Mouse (Mus musculus) limb, embryonic 14.5 days (tissue): ENCODE results near the gene Bmpr1a. TPM values are rescaled to one million over a fixed set of nuclear protein-coding genes. Genes with fewer than 3 reads are reported as not detected.
"Not testable (repeated sequence)": the region's sequence is repeated elsewhere in the genome, so short reads cannot be mapped to it uniquely, and the experiment has no call there.

Source experiments
- ATAC-seq: fragments of 200-750 bp; cut with Nextera tagmentation; 2 replicates; pipeline ENCODE4 v1.8.0; 2017; ENCODE audit warnings: low read depth, moderate number of reproducible peaks, moderate TSS enrichment; ENCODE audit not compliant: low FRiP score
- DNase-seq: peaks from one replicate; pipeline ENCODE4 v3.0.0-alpha.2; 2015; ENCODE audit warnings: low spot score
- H3K27ac ChIP-seq: fragments of 300-500 bp; sonication (generic); replicated peaks from 2 replicates; pipeline ENCODE4 v1.5.1; 2014; ENCODE audit warnings: low read depth, mild to moderate bottlenecking, low read length, moderate library complexity, mixed read lengths
- H3K27me3 ChIP-seq: fragments of 300-500 bp; sonication (generic); 2 replicates; pipeline ENCODE4 v1.6.1; 2014; ENCODE audit warnings: low read length, mixed read lengths; ENCODE audit not compliant: control insufficient read depth, insufficient read depth
- H3K36me3 ChIP-seq: fragments of 300-500 bp; sonication (generic); 2 replicates; pipeline ENCODE4 v1.6.1; 2014; ENCODE audit warnings: mild to moderate bottlenecking, low read length, moderate library complexity, mixed read lengths; ENCODE audit not compliant: control insufficient read depth, insufficient read depth
- H3K4me1 ChIP-seq: fragments of 300-500 bp; sonication (generic); 2 replicates; pipeline ENCODE4 v1.6.1; 2014; ENCODE audit warnings: antibody characterized with exemption, low read length, mixed read lengths; ENCODE audit not compliant: control insufficient read depth, insufficient read depth
- H3K4me2 ChIP-seq: fragments of 300-500 bp; sonication (generic); replicated peaks from 2 replicates; pipeline ENCODE4 v1.6.1; 2014; ENCODE audit warnings: low read depth, mild to moderate bottlenecking, low read length, moderate library complexity; ENCODE audit not compliant: severe bottlenecking
- H3K4me3 ChIP-seq: fragments of 300-500 bp; sonication (generic); replicated peaks from 2 replicates; pipeline ENCODE4 v1.5.1; 2014; ENCODE audit warnings: low read length
- H3K9ac ChIP-seq: fragments of 300-500 bp; sonication (generic); 2 replicates; pipeline ENCODE4 v1.6.1; 2014; ENCODE audit warnings: mild to moderate bottlenecking, low read depth, low read length, moderate library complexity; ENCODE audit not compliant: severe bottlenecking
- H3K9me3 ChIP-seq: fragments of 300-500 bp; sonication (generic); 2 replicates; pipeline ENCODE4 v1.6.1; 2016; ENCODE audit warnings: low read length; ENCODE audit not compliant: control insufficient read depth
- POLR2A ChIP-seq: fragments of 200-500 bp; IDR thresholded peaks from 2 replicates; pipeline ENCODE4 v1.8.0; 2012; ENCODE audit warnings: inconsistent platforms, mild to moderate bottlenecking, moderate library complexity, borderline replicate concordance; ENCODE audit not compliant: insufficient read depth, insufficient read length; ENCODE audit errors: extremely low read depth
- WGBS: fragments of 180-500 bp; shearing (Covaris S2); extraction: QIAGEN DNeasy Blood & Tissue Kit; methylation state at CpG from one replicate; pipeline ENCODE4 v1.1.7; 2014; 5-methylcytosine and 5-hydroxymethylcytosine counted together
- polyA plus RNA-seq, 2 experiments: library from polyadenylated mRNA; depleted of rRNA in 1 of 2; stranded (reverse) in 1 of 2; unstranded in 1 of 2; fragments of >200 nt; fragmentation: Nextera tagmentation in 1 of 2; extraction: Ambion mirVana in 1 of 2; gene quantifications; 2 replicates each; pipeline versions ENCODE4 v1.2.1 to v1.2.3; 2012 to 2014

Gene Bmpr1a
- polyA plus RNA-seq, 2 experiments: 44.3 to 72.1 TPM

GRCm38 (mm10) chr14:34421078-34421477 lies 82.1 kb downstream of the Bmpr1a start:
- 91% methylated on average over 1 of the region's 1 CpGs for WGBS
- H3K27me3 ChIP-seq: no peaks in the 10 kb centered on the region
- no peaks in the 10 kb centered on the region for H3K9me3 ChIP-seq
- H3K4me3 ChIP-seq: no peak overlapping the region
- H3K9ac ChIP-seq: no peak overlapping the region
- TF ChIP-seq POLR2A: no peak
- H3K4me1 ChIP-seq: no peaks in the 10 kb centered on the region
- H3K36me3 ChIP-seq: peaks cover 83% of the 10 kb centered on the region
- no peak for DNase-seq
- no peak overlapping the region for H3K27ac ChIP-seq
- no peak overlapping the region for H3K4me2 ChIP-seq
- no peak for ATAC-seq

- TF ChIP-seq POLR2A: no peak
- no peak overlapping the region for H3K4me3 ChIP-seq
- H3K36me3 ChIP-seq: peaks cover 78% of the 10 kb centered on the region
- WGBS: 84% methylated on average over 5 of the region's 5 CpGs
- H3K4me2 ChIP-seq: no peak overlapping the region
- H3K27me3 ChIP-seq: no peaks in the 10 kb centered on the region
- ATAC-seq (peak; percentile 72; the same call in 1 of the 2 replicates), DNase-seq (no peak)
- H3K9ac ChIP-seq: no peak overlapping the region
- no peaks in the 10 kb centered on the region for H3K4me1 ChIP-seq
- H3K27ac ChIP-seq: no peak overlapping the region
- no peaks in the 10 kb centered on the region for H3K9me3 ChIP-seq
Observed at GRCm38 (mm10) chr14:34417501-34417900, 85.6 kb downstream of the Bmpr1a start.

GRCm38 (mm10) chr14:34416946-34417345 lies 86.2 kb downstream of the Bmpr1a start:
- WGBS: 92% methylated on average over 4 of the region's 4 CpGs
- H3K4me2 ChIP-seq, H3K9me3 ChIP-seq, H3K27me3 ChIP-seq, H3K27ac ChIP-seq, H3K4me3 ChIP-seq, H3K4me1 ChIP-seq, DNase-seq, H3K9ac ChIP-seq, ATAC-seq: not testable (repeated sequence)
- peaks cover 77% of the 10 kb centered on the region for H3K36me3 ChIP-seq

- no peak for DNase-seq
- ATAC-seq: no peak
Observed at GRCm38 (mm10) chr14:34412164-34412896, 90.8 kb downstream of the Bmpr1a start.

GRCm38 (mm10) chr14:34410716-34411115 lies 92.4 kb downstream of the Bmpr1a start:
- H3K4me2 ChIP-seq: no peak overlapping the region
- ATAC-seq (no peak), DNase-seq (no peak)
- H3K27me3 ChIP-seq: no peaks in the 10 kb centered on the region
- H3K9ac ChIP-seq: no peak overlapping the region
- no peak overlapping the region for H3K27ac ChIP-seq
- 95% methylated on average over 6 of the region's 6 CpGs for WGBS
- H3K36me3 ChIP-seq: peaks cover 78% of the 10 kb centered on the region
- H3K4me1 ChIP-seq: no peaks in the 10 kb centered on the region
- no peak for TF ChIP-seq POLR2A
- no peak overlapping the region for H3K4me3 ChIP-seq
- H3K9me3 ChIP-seq: no peaks in the 10 kb centered on the region

More at GRCm38 (mm10) chr14:34412164-34412896, 90.8 kb downstream of the Bmpr1a start:
- Histone ChIP-seq H3K4me2 (no peak overlapping the region), H3K36me3 (peaks cover 73% of the 10 kb centered on the region), H3K9ac (no peak overlapping the region), H3K27me3 (no peaks in the 10 kb centered on the region), H3K9me3 (no peaks in the 10 kb centered on the region), H3K4me3 (no peak overlapping the region), H3K27ac (no peak overlapping the region), H3K4me1 (no peaks in the 10 kb centered on the region)
- no peak for TF ChIP-seq POLR2A
- 87% methylated on average over 7 of the region's 7 CpGs for WGBS
